Mouse (Mus musculus) CH12.LX (cell line): ENCODE data around the gene Psip1. TPM values are rescaled to one million over a fixed set of nuclear protein-coding genes. Genes with fewer than 3 reads are reported as not detected.

ENCODE experiments used
- DNase-seq: peaks from one replicate; pipeline ENCODE4 v3.0.0-alpha.2; 2013; ENCODE audit errors: extremely low read depth
- H3K27ac ChIP-seq: 2 replicates; pipeline ENCODE4 v1.5.1; 2012; ENCODE audit warnings: low read depth, mild to moderate bottlenecking, control low read depth, moderate library complexity; ENCODE audit not compliant: insufficient read depth
- H3K27me3 ChIP-seq: replicated peaks from 2 replicates; pipeline ENCODE3; 2012; ENCODE audit warnings: inconsistent platforms
- H3K36me3 ChIP-seq, 2 experiments: replicated peaks in 1 of 2; 2 replicates each; pipeline versions ENCODE3 to v1.6.1; 2012; ENCODE audit warnings: inconsistent platforms in 1 of 2, low read length in 1 of 2, mild to moderate bottlenecking in 1 of 2, mixed read lengths in 1 of 2, moderate library complexity in 1 of 2; ENCODE audit not compliant: control insufficient read depth in 1 of 2, insufficient read depth in 1 of 2
- H3K4me1 ChIP-seq, 2 experiments: 2 replicates each; pipeline ENCODE4 v1.6.1; 2012; ENCODE audit warnings: inconsistent platforms in 1 of 2, moderate library complexity in 1 of 2; ENCODE audit not compliant: insufficient read depth in 2 of 2, control insufficient read depth in 1 of 2
- H3K4me2 ChIP-seq: 2 replicates; pipeline ENCODE4 v1.6.1; 2012; ENCODE audit warnings: low read depth, mild to moderate bottlenecking, control low read depth; ENCODE audit not compliant: poor library complexity, insufficient read depth, severe bottlenecking
- H3K4me3 ChIP-seq, 3 experiments: fragments of 150-350 bp in 1 of 3; sonication (generic) in 1 of 3; replicated peaks in 1 of 3; 2 replicates each; pipeline versions ENCODE3 to v1.5.1; 2011 to 2012; ENCODE audit warnings: low read depth in 2 of 3, low read length in 2 of 3, mild to moderate bottlenecking in 2 of 3, moderate library complexity in 2 of 3, control low read depth in 1 of 3, improper control_type of control experiment in 1 of 3, inconsistent platforms in 1 of 3, mixed read lengths in 1 of 3; ENCODE audit not compliant: poor library complexity in 1 of 3
- H3K79me2 ChIP-seq: replicated peaks from 2 replicates; pipeline ENCODE4 v1.6.1; 2012; ENCODE audit warnings: mild to moderate bottlenecking, moderate library complexity; ENCODE audit not compliant: control insufficient read depth, poor library complexity, insufficient read depth, severe bottlenecking; ENCODE audit errors: extremely low read depth
- H3K9ac ChIP-seq: 2 replicates; pipeline ENCODE4 v1.6.1; 2012; ENCODE audit warnings: low read depth, mild to moderate bottlenecking, control low read depth, moderate library complexity; ENCODE audit not compliant: insufficient read depth
- H3K9me3 ChIP-seq: replicated peaks from 2 replicates; pipeline ENCODE3; 2012; ENCODE audit warnings: low read length, inconsistent platforms, mixed read lengths
- BHLHE40 ChIP-seq: IDR thresholded peaks from 2 replicates; pipeline ENCODE4 v1.6.1; 2011; ENCODE audit warnings: mild to moderate bottlenecking, low read depth, low read length, improper control_type of control experiment
- CHD2 ChIP-seq: IDR thresholded peaks from 2 replicates; pipeline ENCODE4 v1.6.1; 2011; ENCODE audit warnings: low read length, improper control_type of control experiment
- CTCF ChIP-seq, 2 experiments: IDR thresholded peaks in 1 of 2; conservative IDR thresholded peaks in 1 of 2; 2 replicates each; pipeline ENCODE4 v1.5.1; 2011 to 2012; ENCODE audit warnings: low read depth in 2 of 2, low read length in 2 of 2, improper control_type of control experiment in 1 of 2, inconsistent platforms in 1 of 2, mild to moderate bottlenecking in 1 of 2, moderate library complexity in 1 of 2
- EP300 ChIP-seq: IDR thresholded peaks from 2 replicates; pipeline ENCODE4 v1.6.1; 2011; ENCODE audit warnings: low read length, improper control_type of control experiment
- GABPA ChIP-seq: IDR thresholded peaks from 2 replicates; pipeline ENCODE4 v1.6.1; 2012; ENCODE audit warnings: low read depth, low read length, improper control_type of control experiment, inconsistent platforms; ENCODE audit not compliant: insufficient replicate concordance
- HCFC1 ChIP-seq: IDR thresholded peaks from 2 replicates; pipeline ENCODE4 v1.6.1; 2012; ENCODE audit warnings: low read depth, mild to moderate bottlenecking, inconsistent platforms, low read length, improper control_type of control experiment
- JUN ChIP-seq: IDR thresholded peaks from 2 replicates; pipeline ENCODE4 v1.6.1; 2011; ENCODE audit warnings: low read depth, mild to moderate bottlenecking, low read length, improper control_type of control experiment, moderate library complexity; ENCODE audit not compliant: insufficient read depth
- JUND ChIP-seq: conservative IDR thresholded peaks from 2 replicates; pipeline ENCODE4 v1.6.1; 2011; ENCODE audit warnings: low read depth, low read length, improper control_type of control experiment
- MEF2A ChIP-seq: IDR thresholded peaks from 2 replicates; pipeline ENCODE4 v1.6.1; 2014; ENCODE audit warnings: low read depth, mild to moderate bottlenecking, inconsistent platforms, low read length, improper control_type of control experiment, borderline replicate concordance
- NELFE ChIP-seq: IDR thresholded peaks from 2 replicates; pipeline ENCODE4 v1.6.1; 2011; ENCODE audit warnings: low read depth, low read length, improper control_type of control experiment
- NRF1 ChIP-seq: IDR thresholded peaks from 2 replicates; pipeline ENCODE4 v1.6.1; 2014; ENCODE audit warnings: low read depth, mild to moderate bottlenecking, inconsistent platforms, low read length, improper control_type of control experiment, moderate library complexity
- POLR2A ChIP-seq: IDR thresholded peaks from 2 replicates; pipeline ENCODE4 v1.6.1; 2011; ENCODE audit warnings: low read depth, mild to moderate bottlenecking, improper control_type of control experiment, low read length
- RAD21 ChIP-seq: IDR thresholded peaks from 2 replicates; pipeline ENCODE4 v1.6.1; 2011; ENCODE audit warnings: low read depth, mild to moderate bottlenecking, low read length, improper control_type of control experiment, moderate library complexity
- RCOR1 ChIP-seq: conservative IDR thresholded peaks from 2 replicates; pipeline ENCODE4 v1.6.1; 2012; ENCODE audit warnings: low read depth, mild to moderate bottlenecking, inconsistent platforms, low read length, improper control_type of control experiment
- SIN3A ChIP-seq: IDR thresholded peaks from 2 replicates; pipeline ENCODE4 v1.6.1; 2012; ENCODE audit warnings: low read length, improper control_type of control experiment, inconsistent platforms
- TBP ChIP-seq: conservative IDR thresholded peaks from 2 replicates; pipeline ENCODE4 v1.6.1; 2011; ENCODE audit warnings: low read depth, low read length, improper control_type of control experiment
- USF2 ChIP-seq: conservative IDR thresholded peaks from 2 replicates; pipeline ENCODE4 v1.6.1; 2011; ENCODE audit warnings: low read depth, low read length, improper control_type of control experiment
- ZC3H11A ChIP-seq: IDR thresholded peaks from 2 replicates; pipeline ENCODE4 v1.6.1; 2012; ENCODE audit warnings: low read depth, mild to moderate bottlenecking, inconsistent platforms, low read length, improper control_type of control experiment
- ZKSCAN1 ChIP-seq: IDR thresholded peaks from 2 replicates; pipeline ENCODE4 v1.6.1; 2012; ENCODE audit warnings: low read depth, inconsistent platforms, low read length, improper control_type of control experiment, borderline replicate concordance
- ZMIZ1 ChIP-seq: IDR thresholded peaks from 2 replicates; pipeline ENCODE4 v1.6.1; 2012; ENCODE audit warnings: low read depth, mild to moderate bottlenecking, inconsistent platforms, low read length, improper control_type of control experiment
- dilution Hi-C: fragments of 300-500 bp; cut with MboI; formaldehyde crosslinking; loops from 2 replicates; pipeline ENCODE4 v1.14.3; 2020; ENCODE audit warnings: low sequenced_read_pairs; ENCODE audit not compliant: extremely low pct_unique_long_range_greater_than_20kb, extremely low pct_ligation_motif_present
- in situ Hi-C: fragments of 300-500 bp; cut with MboI; formaldehyde crosslinking; loops from 3 replicates; pipeline ENCODE4 v1.14.3; 2019; ENCODE audit warnings: low sequenced_read_pairs, low pct_ligation_motif_present, low pct_unique_long_range_greater_than_20kb, mixed read lengths
- polyA plus RNA-seq: library from polyadenylated mRNA; unstranded; fragments of >175 nt; gene quantifications from 2 replicates; pipeline ENCODE4 v1.2.1, GENCODE M21; 2012; ENCODE audit warnings: low read depth; ENCODE audit not compliant: insufficient read length
- total RNA-seq, 2 experiments: library from RNA; depleted of rRNA; stranded (reverse); fragments of 300-350 nt in 1 of 2; fragments of >200 nt in 1 of 2; gene quantifications; 2 replicates each; pipeline ENCODE4 v1.2.3; 2012 to 2014

Psip1 gene
- total and polyA plus RNA-seq, 3 experiments, result 61.7 to 157 (median 107) TPM

DNA sequence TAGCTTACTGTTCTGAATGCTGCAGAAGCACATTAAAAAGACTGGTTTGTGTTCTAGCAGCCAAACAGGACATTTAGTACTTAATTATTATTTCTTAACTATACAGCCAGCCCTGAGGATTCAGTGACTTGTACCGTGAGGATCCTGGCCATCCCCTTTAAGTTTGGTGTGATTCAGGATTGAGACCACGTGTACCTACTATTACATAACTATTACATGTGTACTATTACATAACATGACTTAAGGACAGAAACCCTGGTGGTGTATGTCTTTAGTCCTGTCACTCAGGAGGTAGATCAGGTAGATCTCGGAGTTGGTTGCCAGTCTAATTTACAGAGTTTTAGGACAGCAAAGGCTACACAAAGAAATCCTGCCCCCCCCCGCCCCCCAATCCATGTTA, 45.2 kb downstream of the Psip1 start:
- no peak overlapping the region for H3K9ac ChIP-seq
- peaks cover 33 to 61% of the 10 kb centered on the region in 2 experiments for H3K36me3 ChIP-seq
- no peaks in the 10 kb centered on the region for H3K9me3 ChIP-seq
- no peak overlapping the region for H3K4me2 ChIP-seq
- no peak overlapping the region for H3K4me3 ChIP-seq
- 0 out of 2 replicates have a peak, but pooled peaks cover 3% of the 10 kb centered on the region for H3K79me2 ChIP-seq
- H3K4me1 ChIP-seq, result 0 out of 4 replicates have a peak, but pooled peaks cover 0 to 3% of the 10 kb centered on the region in 2 experiments
- no peaks in the 10 kb centered on the region for H3K27me3 ChIP-seq
- DNase-seq, result no peak
- in situ Hi-C loops, result no loop called here
- no peak overlapping the region for H3K27ac ChIP-seq
- dilution Hi-C loops, result no loop called here
- TF ChIP-seq MEF2A (no peak), NELFE (no peak), ZKSCAN1 (no peak), CTCF (conservative IDR thresholded peaks at IDR 0.05 in 1 of 2, IDR thresholded peaks at IDR 0.05 in 1 of 2; ENCODE audit: low read depth in 2 of 2, low read length in 2 of 2) (no peak), ZC3H11A (no peak), NRF1 (no peak), CHD2 (no peak), POLR2A (no peak), JUND (no peak), SIN3A (no peak), BHLHE40 (no peak), ZMIZ1 (no peak), JUN (no peak)
- TF ChIP-seq, all 38 proteins: peak for 0

DNA sequence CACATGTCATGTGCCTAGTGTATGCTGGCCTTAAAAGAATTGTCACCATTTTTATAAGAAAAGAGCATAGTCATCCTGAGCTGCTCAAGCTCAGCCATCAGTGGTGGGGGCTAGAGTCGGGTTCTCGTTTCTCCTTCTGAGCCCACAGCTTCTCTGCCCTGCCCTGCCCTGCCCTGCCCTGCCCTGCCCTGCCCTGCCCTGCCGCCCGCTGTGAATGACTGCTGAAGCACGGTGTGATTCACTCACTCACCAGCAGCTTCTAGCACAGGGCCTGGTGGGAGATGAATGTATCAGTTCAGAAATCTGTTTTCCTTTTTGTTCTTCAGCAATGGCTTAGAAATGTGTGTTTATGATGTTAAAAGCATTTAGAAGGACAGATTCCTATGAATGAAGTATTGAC, 47.2 kb downstream of the Psip1 start:
- Histone ChIP-seq H3K79me2 (0 out of 2 replicates have a peak, but pooled peaks cover 3% of the 10 kb centered on the region), H3K36me3 (peaks cover 44 to 80% of the 10 kb centered on the region in 2 experiments), H3K27me3 (no peaks in the 10 kb centered on the region), H3K9ac (no peak overlapping the region), H3K4me3 (no peak overlapping the region), H3K4me1 (0 out of 4 replicates have a peak, but pooled peaks cover 0 to 3% of the 10 kb centered on the region in 2 experiments), H3K4me2 (no peak overlapping the region), H3K9me3 (no peaks in the 10 kb centered on the region), H3K27ac (no peak overlapping the region)
- dilution Hi-C loops (no loop called here), in situ Hi-C loops (no loop called here)
- no peak for DNase-seq
- no peak for TF ChIP-seq RAD21
- no peak for TF ChIP-seq ZKSCAN1
- TF ChIP-seq RCOR1, result no peak
- no peak for TF ChIP-seq GABPA
- no peak for TF ChIP-seq ZC3H11A
- no peak for TF ChIP-seq JUN
- no peak for TF ChIP-seq EP300
- TF ChIP-seq TBP, result no peak
- no peak for TF ChIP-seq SIN3A
- no peak for TF ChIP-seq HCFC1
- no peak for TF ChIP-seq USF2
